Mouse (Mus musculus) layer of hippocampus, adult 9-10 months (tissue): ENCODE data around the gene Osbp.
"Not testable (repeated sequence)": the region's sequence is repeated elsewhere in the genome, so short reads cannot be mapped to it uniquely, and the experiment has no call there.

ENCODE experiments used
- DNase-seq: peaks from one replicate; pipeline ENCODE4 v3.0.0; 2022; ENCODE audit warnings: low spot score

Gene Osbp

DNA sequence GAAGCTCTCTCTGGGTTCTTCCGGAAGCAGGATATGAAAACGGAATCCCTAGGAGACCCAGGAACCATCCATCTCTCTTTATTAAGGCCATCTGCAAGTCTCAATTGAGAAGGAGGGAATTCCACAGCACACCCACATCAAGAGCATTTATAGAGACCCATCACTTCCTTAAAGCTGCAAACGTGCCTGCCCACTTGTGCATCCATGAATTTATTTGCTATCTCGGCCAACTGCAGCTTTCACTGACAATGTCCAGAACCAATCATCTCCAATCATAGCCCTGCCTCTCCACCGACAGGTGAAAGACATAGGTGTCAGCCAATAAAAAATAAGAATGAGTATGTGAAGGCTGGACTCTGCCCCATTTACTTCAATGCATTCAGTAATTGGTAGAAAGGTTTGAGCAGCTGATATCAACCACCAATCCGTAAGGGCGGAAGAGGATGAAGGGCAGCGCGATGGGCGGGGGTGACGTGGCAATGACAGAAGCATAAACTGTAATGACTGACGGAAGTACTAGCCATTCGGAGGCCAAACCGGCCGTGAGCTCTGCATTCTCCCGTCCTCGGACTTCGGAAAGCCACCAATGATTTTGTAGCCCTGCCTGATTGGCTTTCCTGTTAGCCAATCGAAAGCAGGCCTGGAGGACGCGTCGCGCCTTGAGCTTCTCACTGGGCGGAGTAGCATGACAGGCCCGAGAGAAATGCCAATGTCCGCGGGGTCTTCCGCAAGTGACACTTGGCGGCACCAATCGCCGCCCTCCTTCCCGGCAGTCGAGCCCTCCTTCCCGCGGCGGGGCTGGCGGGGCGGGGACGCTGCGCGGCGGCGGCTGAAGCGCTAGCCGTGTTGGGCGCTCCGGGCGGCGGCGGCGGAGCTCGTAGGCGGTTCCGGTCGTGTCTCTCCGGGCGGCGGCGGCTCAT, at the start of gene Osbp:
Gene Osbp (plus strand): TSS at position 919 of the 920 bp plus-strand sequence.
- peak; percentile 99 for DNase-seq

DNA sequence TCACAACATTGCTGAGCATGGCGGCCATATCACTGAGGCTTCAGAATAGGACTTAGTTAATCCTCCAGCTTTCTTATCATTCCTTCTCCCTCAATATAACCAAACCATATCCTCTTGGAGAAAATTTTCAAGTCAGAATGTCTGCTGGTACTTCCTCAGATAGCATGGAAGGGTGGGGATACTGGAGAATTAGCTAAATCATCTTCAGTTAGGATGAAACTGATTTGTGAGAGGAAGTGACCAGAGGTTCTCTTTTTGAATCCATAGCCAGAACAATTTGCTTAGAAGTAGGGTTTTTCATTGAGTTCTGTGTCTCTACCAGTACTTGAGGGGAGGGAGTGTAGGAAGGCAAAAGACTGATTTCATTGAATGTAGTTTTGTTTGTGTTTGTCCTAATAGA, 43.7 kb upstream of the Osbp start:
- DNase-seq = no peak

DNA sequence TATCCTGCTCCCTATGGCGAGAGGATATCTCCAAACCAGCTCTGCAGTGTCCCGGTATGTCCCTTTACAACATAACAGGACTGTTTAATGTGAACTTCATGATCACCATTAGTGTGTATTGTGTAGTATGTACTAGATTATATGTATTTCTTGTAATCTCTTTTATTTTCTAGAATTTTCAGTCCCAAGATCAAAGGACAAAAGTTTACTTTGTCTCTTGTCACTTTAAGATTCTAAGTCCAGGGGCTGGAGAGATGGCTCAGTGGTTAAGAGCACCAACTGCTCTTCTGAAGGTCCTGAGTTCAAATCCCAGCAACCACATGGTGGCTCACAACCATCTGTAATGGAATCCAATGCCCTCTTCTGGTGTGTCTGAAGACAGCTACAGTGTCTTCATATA, 43.2 kb upstream of the Osbp start:
- not testable (repeated sequence) for DNase-seq

DNA sequence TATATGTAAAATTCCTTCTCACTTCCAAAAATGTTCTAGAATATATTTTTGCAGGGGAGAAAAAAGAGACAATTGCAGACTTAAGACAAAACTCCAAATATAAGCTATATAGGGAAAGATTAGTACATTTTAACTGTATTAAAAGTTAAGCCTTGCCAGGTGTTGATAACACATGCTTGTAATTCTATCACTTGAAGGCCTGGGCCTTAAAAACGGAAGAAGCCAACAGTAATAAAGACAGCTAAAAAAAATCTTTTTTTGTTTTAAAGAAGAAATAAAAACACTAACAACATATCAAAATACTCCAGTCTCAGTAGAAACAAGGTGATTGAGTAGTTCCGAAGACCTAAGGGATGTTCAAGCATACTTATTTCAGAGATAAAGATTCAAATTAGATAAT, 39.4 kb upstream of the Osbp start:
- DNase-seq = no peak

DNA sequence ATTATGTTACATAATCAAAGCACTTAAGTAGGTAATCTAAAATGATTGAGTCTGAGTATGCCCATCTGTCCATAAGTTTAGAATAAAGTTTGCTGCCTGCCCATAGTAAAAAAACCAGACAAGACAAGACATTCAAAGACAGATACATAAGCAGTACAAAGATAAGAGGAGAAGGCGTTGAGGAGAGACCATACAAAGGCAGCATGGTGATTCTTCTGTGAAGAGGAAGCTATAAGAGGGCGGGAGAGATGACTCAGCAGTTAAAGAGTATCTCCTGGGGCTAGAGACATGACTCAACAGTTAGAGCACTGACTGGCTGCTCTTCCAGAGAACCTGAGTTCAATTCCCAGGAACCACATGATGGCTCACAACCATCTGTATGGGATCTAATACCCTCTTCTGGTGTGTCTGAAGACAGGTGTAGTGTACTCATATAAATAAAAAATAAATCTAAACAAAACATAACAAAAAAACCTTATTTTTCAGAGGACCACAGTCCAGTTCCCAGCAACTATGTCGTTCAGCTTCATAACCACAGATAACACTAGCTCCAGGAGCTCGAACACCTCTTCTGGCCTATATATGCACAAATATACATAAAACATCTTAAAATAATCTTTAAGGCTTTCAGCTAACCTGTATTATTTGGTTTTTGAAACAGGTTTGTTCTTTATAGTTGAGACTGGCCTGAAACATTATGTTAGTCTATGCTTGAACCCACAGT, 37.6 kb upstream of the Osbp start:
- DNase-seq = no peak

DNA sequence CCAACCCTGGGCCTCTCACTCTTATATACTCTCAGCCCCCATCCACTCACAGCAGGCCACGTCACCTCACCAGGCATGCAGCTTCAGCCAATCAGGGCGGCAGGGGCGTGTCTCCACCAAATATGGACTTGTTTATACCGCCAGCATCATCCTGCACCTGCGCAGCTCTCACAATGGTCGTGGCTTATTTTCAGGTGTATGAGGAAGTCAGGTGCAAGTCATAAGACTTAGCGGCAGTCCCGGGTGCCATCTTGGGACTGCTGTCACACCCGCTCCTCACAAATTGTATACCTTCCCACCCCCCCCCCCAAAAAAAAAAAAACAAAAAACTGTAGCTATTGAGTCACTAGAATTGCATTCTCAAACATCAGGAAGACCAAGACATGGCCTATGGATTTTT, 19.3 kb upstream of the Osbp start:
- not testable (repeated sequence) for DNase-seq

DNA sequence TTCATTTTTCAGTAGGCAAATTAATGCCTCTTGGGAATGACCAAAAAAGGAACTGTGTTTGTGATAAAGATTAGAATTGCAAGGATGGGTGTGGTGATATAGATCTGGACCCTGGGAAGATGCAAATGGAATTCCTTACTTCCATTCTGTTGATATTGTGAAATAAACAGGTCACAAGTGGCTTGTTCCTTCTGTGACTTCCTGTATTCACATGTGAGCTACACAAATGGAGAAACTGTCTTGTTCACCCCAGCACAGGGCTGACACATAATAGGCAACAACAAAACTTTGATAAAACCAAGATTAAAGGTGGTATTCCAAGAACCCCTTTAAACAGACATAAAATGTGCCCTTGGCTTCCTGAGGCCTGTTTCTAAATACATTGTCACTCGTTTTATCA, 15.9 kb upstream of the Osbp start:
- DNase-seq = no peak

DNA sequence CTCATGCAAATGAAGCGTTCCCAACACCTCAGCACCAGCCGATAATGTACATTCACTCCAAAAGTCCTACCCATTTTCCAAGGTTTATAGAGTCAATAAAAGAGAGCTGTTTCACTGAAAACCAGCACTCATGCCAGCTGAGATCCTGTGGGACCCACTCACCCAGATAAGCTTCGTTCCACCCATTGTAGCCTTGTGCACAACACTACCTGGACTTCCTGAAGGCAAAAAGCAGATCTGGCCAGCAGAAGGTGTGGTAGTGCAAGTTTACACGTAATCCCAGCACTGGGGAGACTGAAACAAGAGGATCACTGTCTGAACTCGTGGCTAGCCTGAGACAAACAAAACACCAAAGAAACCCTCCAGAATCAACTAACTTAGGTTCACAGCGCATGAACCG, 15.0 kb upstream of the Osbp start:
- DNase-seq = no peak

DNA sequence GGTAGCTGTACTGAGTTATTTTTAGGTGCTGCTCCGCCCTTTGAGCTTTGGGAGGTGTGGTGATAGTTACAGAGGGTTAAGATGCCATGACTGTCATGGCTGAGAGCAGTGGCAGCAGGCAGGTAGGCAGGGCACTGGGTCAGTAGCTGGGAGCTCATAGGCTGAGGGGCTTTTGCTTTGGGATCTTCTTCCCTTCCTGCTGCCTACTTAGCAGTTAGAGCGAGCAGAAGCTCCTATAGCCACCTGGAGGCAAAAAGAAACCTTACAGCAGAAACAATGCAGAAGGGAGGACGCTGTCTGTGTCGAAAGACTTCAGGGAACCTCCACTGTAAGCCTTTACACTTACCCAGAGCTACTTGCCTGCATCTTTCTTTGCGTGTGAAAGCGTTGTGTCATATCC, 11.5 kb upstream of the Osbp start:
- no peak for DNase-seq

DNA sequence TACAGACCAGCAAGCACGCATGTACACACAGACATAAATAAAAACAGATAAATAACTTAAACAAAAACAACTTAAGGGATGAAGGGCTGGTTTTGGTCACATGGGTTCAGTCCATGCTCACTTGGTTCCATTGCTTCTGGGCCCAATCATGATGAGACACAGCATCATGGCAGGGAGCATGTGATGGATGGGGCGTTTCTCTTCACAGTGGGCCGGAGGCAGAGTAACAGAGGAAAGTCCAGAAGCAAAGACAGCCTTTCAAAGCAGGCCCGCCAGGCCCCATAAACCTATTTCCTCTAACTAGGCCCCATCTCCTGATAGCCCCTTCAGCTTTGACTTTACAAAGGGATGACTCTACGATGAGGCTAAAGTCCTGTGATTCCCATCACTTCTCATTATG, 9.1 kb upstream of the Osbp start:
- no peak for DNase-seq

DNA sequence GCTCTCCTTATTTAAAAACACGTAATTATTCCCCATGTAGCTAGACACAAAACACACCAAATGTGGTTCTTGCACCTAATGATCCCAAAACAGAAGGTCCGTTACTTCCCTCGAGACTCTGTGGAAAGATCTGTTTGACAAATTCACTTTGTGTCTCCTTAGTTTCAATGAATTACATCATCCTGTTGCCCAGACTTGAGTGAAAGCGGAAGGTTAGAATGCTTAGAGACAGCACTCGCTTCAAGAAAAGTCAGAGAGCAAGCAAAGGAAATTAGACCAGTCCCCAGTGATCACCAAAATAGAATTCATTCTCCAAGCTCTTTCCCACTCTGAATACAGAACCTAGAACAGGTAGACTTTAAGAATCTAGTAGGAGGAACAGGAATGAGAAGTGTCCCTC, 8.3 kb upstream of the Osbp start:
- DNase-seq = no peak

DNA sequence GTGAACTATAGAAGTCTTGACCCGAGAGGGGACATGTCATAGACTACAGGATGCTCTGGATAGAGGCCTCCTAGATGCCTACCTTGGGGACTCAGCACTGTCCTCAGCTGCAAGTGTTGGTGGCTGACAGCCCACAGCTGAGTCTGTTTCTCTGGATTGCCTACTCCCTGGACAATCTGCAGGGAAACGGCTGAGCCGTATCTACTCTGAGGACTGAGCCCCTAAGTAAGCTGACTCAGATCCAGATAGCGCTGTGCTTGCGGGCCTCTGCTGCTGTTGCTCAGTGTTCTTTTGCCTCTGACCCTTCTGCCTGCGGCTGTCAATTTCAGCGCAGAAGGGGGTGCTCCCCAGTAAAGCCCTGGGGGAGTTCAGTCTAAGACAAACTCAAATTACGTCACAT, 7.9 kb upstream of the Osbp start:
- DNase-seq = no peak

DNA sequence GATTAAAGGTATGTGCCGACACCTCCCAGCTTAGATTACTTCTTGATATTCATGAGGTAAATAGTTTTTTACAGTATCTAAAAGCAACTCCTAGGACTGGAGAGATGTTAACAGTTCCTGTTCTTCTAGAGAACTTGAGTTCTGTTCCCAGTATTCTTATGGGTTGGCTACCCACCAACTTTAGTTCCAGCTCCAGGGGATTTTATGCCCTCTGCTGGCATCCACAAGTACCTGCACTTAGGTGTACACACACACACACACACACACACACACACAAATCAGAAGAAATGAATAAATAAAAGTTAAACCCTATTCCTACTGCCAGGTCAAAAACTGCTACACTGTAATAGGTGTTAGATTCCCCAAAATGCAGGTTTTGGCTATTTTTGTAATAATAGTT, 1.5 kb upstream of the Osbp start:
- DNase-seq = no peak

DNA sequence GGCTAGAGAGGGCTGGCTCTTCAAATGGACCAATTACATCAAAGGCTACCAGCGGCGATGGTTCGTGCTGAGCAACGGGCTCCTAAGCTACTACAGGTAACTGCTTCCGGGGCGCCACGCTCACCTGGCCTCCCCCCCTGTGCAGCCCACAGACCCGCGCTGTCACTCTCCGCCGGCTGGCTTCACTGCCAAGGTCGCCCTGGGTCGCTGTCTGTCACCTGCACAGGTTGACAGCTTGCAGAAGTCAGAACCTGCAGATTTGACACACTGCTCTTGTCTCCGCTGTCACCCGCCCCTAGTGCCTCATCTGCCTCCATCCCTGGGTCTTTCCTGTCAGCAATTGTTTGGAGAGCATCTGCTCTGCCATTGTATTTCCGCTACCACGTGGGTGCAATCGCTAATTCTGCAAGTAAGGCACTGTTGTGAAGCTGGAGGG, 478 bp downstream of the Osbp start:
- peak; percentile 26 for DNase-seq

DNA sequence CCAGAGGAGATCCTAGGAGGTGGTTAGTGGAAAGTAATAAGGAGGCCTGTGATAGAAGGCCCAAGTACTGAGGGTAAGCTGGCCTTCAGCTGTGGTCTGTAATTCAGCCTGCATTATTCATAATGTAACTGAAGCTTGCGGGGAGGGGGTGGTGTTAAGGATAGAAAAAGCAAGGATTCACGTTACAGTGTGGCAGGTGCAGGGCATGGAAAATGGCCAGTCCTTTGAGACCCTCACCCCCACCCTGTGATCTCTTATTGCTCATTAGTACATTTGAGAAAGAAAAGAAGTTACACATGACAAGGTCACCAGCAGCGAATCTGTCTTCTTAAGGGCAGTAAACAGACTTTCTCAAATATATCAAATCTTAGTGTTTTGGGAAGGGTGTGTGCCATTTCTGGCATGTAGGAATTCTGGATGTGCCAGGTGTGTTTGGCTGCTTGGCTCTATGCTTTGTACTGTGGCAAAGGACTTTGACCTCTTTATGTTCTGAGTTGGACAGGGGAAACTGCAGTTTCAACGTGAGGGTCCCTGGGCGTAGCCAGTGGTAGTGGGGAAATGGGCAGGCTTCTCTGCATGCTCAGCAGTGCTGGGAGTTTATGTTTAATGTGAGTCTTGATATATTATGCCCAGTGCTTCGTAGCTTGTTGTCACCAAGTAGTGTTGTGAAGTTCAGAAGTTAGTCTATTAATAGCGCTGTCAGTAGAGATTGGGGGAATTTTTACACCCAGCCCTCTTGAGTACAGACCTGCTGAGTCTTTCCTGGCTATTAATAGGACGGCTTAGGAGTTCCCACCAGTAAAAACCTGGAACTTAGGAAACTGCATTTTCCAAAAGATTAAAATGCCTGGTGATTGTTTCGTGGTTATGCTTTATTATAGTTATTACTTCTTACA, 3.7 kb downstream of the Osbp start:
- no peak for DNase-seq

DNA sequence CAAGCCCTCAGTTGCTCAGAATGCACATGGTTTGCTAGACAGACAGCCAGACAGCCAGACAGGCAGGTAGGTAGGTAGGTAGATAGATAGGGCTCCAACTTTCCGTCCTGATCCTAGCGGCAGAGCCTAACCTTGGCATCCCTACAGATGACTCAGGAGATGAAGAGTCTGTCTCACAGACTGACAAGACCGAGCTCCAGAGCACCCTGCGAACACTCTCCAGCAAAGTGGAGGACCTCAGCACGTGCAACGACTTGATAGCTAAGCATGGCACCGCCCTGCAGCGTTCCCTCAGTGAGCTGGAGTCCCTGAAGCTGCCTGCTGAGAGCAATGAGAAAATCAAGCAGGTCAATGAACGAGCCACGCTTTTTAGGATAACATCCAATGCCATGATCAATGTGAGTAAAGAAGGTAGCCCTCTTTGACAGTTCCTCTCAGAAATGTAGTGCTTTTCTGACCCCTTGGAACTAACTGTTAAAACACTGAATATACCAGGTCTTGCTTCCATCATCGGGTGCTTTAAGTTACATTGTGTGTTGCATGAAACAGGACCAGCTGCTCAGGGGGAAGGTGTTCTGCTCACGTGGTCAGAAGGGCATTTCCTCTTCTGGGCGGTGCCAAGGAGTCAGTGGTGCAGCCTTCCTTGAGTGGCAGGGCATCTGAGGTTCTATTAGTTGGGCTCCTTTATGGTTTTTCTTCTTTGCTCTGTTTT, 7.9 kb downstream of the Osbp start:
- DNase-seq = no peak

DNA sequence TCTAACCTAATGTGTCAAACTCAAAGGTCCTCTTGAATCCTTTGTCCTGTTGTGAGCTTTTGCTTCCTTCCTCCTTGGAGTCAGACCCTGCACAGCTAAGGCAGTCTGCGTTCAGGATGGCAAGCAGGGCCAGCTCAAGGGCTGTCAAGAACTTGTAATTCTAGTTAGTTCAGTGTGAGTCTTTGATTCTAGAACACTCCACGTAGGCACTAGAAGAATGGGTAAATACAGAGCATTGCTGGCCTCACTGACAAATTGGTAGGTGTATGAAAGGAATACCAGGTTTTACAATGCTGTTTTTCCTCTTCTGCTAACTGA, 8.4 kb downstream of the Osbp start:
- DNase-seq = no peak

DNA sequence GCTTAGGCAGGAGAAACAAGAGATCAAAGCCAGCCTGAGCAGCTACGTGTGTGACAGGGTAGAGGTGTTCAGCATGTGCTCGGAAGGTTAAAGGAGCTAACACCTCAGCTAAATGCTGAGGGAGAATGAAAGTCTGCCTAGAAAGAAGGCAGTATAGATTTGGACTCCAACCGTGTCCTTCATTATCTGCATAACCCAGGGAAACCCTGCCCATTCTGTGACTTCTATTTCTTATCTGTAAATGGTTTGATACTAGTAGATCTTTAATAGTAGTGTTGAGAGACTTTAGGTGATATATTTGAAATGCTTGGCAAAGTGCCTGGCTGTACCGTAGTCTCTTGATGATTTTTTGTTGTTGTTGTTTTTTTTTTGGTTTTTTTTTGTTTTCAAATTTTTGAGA, 9.9 kb downstream of the Osbp start:
- no peak for DNase-seq

DNA sequence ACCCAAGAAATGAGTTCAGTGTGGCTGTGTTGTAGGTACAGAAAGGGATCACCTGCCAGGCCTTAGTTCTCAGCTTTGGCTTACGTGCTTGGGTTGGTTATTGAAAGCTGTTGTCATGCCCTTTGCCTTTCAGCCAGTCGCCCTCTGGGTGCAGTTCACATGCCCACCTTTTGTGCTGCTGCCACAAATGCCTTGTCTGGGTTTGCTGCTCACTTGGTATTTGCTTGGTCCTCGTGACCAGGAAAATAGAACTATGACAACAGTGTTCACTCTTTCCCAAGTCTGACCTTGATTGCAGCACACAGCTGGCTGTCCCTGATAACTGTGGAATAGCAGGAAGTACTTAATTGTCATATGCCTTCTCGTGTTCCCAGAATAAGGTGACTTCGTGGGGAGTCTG, 11.6 kb downstream of the Osbp start:
- no peak for DNase-seq

DNA sequence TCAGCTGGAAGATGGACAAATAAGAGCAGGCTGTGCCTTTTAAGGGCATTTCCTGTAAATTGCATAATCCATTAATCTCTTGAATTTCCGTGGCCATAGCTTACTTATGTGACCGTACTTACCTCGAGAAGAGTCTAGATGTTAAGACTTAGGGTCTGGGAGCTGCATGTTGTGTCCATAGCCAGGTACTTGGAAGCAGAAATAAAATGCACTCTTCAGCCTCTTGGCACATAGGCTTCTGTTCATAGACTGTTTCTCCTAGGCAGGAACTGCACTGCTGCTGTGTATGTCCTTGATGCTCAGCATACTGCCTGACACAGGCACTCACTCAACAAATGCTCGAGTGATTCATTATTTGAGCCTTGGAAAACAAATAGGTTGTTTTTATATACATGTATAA, 14.7 kb downstream of the Osbp start:
- no peak for DNase-seq

DNA sequence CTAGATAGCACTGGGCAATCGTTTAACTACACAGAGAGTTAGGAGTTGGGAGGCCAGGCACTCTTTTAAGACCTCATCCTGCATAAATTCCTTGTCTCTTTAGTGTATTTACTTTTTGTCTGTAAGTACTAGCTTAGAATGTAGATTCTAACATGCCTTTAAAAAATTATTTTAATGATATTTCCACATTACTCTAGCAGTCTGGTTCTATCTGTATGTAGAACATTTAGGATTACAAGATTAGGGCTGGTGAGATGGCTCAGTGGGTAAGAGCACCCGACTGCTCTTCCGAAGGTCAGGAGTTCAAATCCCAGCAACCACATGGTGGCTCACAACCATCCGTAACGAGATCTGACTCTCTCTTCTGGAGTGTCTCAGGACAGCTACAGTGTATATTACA, 18.9 kb downstream of the Osbp start:
- DNase-seq = not testable (repeated sequence)

DNA sequence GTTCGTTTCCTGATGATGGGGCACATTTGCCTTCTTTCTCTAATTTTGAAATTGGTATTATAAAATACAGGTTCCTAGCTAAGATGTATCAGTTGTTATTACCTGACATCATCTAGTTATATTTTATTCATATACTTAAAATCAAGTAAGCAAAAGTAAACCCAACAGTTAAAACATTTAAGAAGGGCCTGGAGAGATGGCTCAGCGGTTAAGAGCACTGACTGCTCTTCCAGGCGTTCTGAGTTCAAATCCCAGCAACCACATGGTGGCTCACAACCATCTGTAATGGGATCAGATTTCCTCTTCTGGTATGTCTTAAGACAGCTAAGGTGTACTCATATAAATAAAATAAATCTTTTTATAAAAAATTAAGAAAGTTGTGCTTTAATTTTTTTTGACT, 22.1 kb downstream of the Osbp start:
- no peak for DNase-seq
